Mouse (Mus musculus) kidney, adult 2 months (tissue): ENCODE results near the gene Plac8. TPM values are rescaled to one million over a fixed set of nuclear protein-coding genes. Genes with fewer than 3 reads are reported as not detected.

ENCODE experiments used
- DNase-seq: peaks from one replicate; pipeline ENCODE4 v3.0.0; 2021
- H3K27ac ChIP-seq: fragments of 200-500 bp; 2 replicates; pipeline ENCODE4 v1.5.1; 2012; ENCODE audit warnings: low read depth, low read length, control low read depth, inconsistent platforms; ENCODE audit not compliant: insufficient read depth
- H3K27me3 ChIP-seq: fragments of 200-500 bp; replicated peaks from 2 replicates; pipeline ENCODE4 v1.6.1; 2012; ENCODE audit warnings: mild to moderate bottlenecking, moderate library complexity, low read length, inconsistent platforms; ENCODE audit not compliant: control insufficient read depth, insufficient read depth
- H3K36me3 ChIP-seq: fragments of 200-500 bp; 2 replicates; pipeline ENCODE4 v1.6.1; 2012; ENCODE audit warnings: mild to moderate bottlenecking, moderate library complexity, low read length, inconsistent platforms; ENCODE audit not compliant: control insufficient read depth, insufficient read depth
- H3K4me1 ChIP-seq: fragments of 200-500 bp; 2 replicates; pipeline ENCODE4 v1.6.1; 2011; ENCODE audit warnings: low read length; ENCODE audit not compliant: control insufficient read depth, insufficient read depth
- H3K4me3 ChIP-seq: fragments of 200-500 bp; 2 replicates; pipeline ENCODE4 v1.5.1; 2011; ENCODE audit warnings: mild to moderate bottlenecking, low read depth, low read length, control low read depth; ENCODE audit not compliant: insufficient read depth
- CTCF ChIP-seq: fragments of 200-500 bp; conservative IDR thresholded peaks from 2 replicates; pipeline ENCODE4 v1.5.1; 2011; ENCODE audit warnings: low read depth, mild to moderate bottlenecking, control low read depth, low read length, moderate library complexity, mixed read lengths; ENCODE audit not compliant: insufficient read depth, insufficient read length
- POLR2A ChIP-seq: fragments of 200-500 bp; IDR thresholded peaks from one replicate; pipeline ENCODE4 v1.6.1; 2011; ENCODE audit warnings: low read depth, low read length, control low read depth
- WGBS: fragments of 180-500 bp; shearing (Covaris S2); methylation state at CpG from one replicate; pipeline ENCODE4 v1.1.7; 2018; 5-methylcytosine and 5-hydroxymethylcytosine counted together
- polyA plus RNA-seq: library from polyadenylated mRNA; depleted of rRNA; stranded (reverse); fragments of >200 nt; gene quantifications from 2 replicates; pipeline ENCODE4 v1.2.3, GENCODE M21; 2012; rRNA removed

Plac8 gene
- polyA plus RNA-seq: 44.5 and 60.0 TPM in 2 replicates

GRCm38 (mm10) chr5:100572069-100572468 lies at the start of gene Plac8:
Gene Plac8 (minus strand): TSS chr5:100572245.
- Histone ChIP-seq H3K27ac (no peak within 1 kb of the TSS), H3K4me3 (peak within 1 kb of the TSS; percentile 40; the same call in 1 of the 2 replicates), H3K27me3 (no peaks in the 10 kb centered on the region), H3K36me3 (no peaks in the 10 kb centered on the region), H3K4me1 (no peaks in the 10 kb centered on the region)
- no peak for TF ChIP-seq CTCF
- 31% methylated on average over 7 of the region's 7 CpGs for WGBS
- DNase-seq: peak; percentile 44

GRCm38 (mm10) chr5:100620952-100621351 lies 48.9 kb upstream of the Plac8 start:
- TF ChIP-seq CTCF: no peak
- TF ChIP-seq POLR2A: no peak
- Histone ChIP-seq H3K27ac (no peak overlapping the region), H3K4me3 (no peak overlapping the region), H3K36me3 (no peaks in the 10 kb centered on the region), H3K27me3 (no peaks in the 10 kb centered on the region), H3K4me1 (no peaks in the 10 kb centered on the region)
- no peak for DNase-seq
- WGBS: 70% methylated on average over 9 of the region's 9 CpGs

GRCm38 (mm10) chr5:100619586-100620275 lies 47.7 kb upstream of the Plac8 start:
- no peak overlapping the region for H3K27ac ChIP-seq
- no peaks in the 10 kb centered on the region for H3K36me3 ChIP-seq

GRCm38 (mm10) chr5:100613896-100614768 lies 42.1 kb upstream of the Plac8 start:
- TF ChIP-seq POLR2A (no peak), CTCF (no peak)
- Histone ChIP-seq H3K27ac (no peak overlapping the region), H3K27me3 (no peaks in the 10 kb centered on the region), H3K36me3 (no peaks in the 10 kb centered on the region), H3K4me3 (no peak overlapping the region), H3K4me1 (no peaks in the 10 kb centered on the region)
- WGBS: 85% methylated on average over 17 of the region's 17 CpGs
- DNase-seq: no peak

More at GRCm38 (mm10) chr5:100619586-100620275, 47.7 kb upstream of the Plac8 start:
- TF ChIP-seq CTCF: no peak
- no peak for TF ChIP-seq POLR2A
- 94% methylated on average over 15 of the region's 15 CpGs for WGBS
- Histone ChIP-seq H3K27me3 (no peaks in the 10 kb centered on the region), H3K4me1 (no peaks in the 10 kb centered on the region), H3K4me3 (no peak overlapping the region)
- DNase-seq: no peak

GRCm38 (mm10) chr5:100607868-100608267 lies 35.8 kb upstream of the Plac8 start:
- no peaks in the 10 kb centered on the region; the same call in 1 of the 2 replicates for H3K4me1 ChIP-seq
- WGBS: 64% methylated on average over 9 of the region's 9 CpGs
- no peak overlapping the region for H3K27ac ChIP-seq

GRCm38 (mm10) chr5:100607090-100607762 lies 35.2 kb upstream of the Plac8 start:
- Histone ChIP-seq H3K4me1 (no peaks in the 10 kb centered on the region; the same call in 1 of the 2 replicates), H3K27ac (no peak overlapping the region), H3K4me3 (no peak overlapping the region), H3K27me3 (no peaks in the 10 kb centered on the region), H3K36me3 (no peaks in the 10 kb centered on the region)
- no peak for TF ChIP-seq CTCF
- no peak for TF ChIP-seq POLR2A
- 66% methylated on average over 4 of the region's 4 CpGs for WGBS
- DNase-seq: no peak

More at GRCm38 (mm10) chr5:100607868-100608267, 35.8 kb upstream of the Plac8 start:
- H3K27me3 ChIP-seq: no peaks in the 10 kb centered on the region
- DNase-seq: no peak
- TF ChIP-seq CTCF (no peak), POLR2A (no peak)
- no peak overlapping the region for H3K4me3 ChIP-seq
- no peaks in the 10 kb centered on the region for H3K36me3 ChIP-seq
